Mouse (Mus musculus) lung, postnatal 36 days (tissue): Measurements from ENCODE around the gene H2-T24.
"Not testable (repeated sequence)": the region's sequence is repeated elsewhere in the genome, so short reads cannot be mapped to it uniquely, and the experiment has no call there.

Experiments used
- DNase-seq: peaks from one replicate; pipeline ENCODE4 v3.0.0; 2022; ENCODE audit warnings: mixed read lengths

Gene H2-T24

GRCm38 (mm10) chr17:36020191-36021073 lies at the start of gene H2-T24:
Gene H2-T24, minus strand, starts transcription at chr17:36020560.
- DNase-seq = peak; percentile 91

- peak; percentile 94 for DNase-seq
Observed at GRCm38 (mm10) chr17:36060829-36061228, 40.5 kb upstream of the H2-T24 start.

- DNase-seq = not testable (repeated sequence)
Observed at GRCm38 (mm10) chr17:36058362-36058761, 38.0 kb upstream of the H2-T24 start, which contains the start of gene Gm11127. Gene Gm11127, minus strand, starts transcription at chr17:36058371.

- not testable (repeated sequence) for DNase-seq
Observed at GRCm38 (mm10) chr17:36057927-36058326, 37.6 kb upstream of the H2-T24 start.

- no peak for DNase-seq
Observed at GRCm38 (mm10) chr17:36043286-36043685, 22.9 kb upstream of the H2-T24 start.

- peak; percentile 96 for DNase-seq
Observed at GRCm38 (mm10) chr17:36042610-36043169, 22.3 kb upstream of the H2-T24 start, which contains the start of the genes H2-T22 and Gm6034. Gene H2-T22, minus strand, starts transcription at chr17:36042747. Gene Gm6034, plus strand, starts transcription at chr17:36042961.

- DNase-seq = not testable (repeated sequence)
Observed at GRCm38 (mm10) chr17:36042055-36042454, 21.7 kb upstream of the H2-T24 start.

- not testable (repeated sequence) for DNase-seq
Observed at GRCm38 (mm10) chr17:36040604-36041003, 20.2 kb upstream of the H2-T24 start.

- not testable (repeated sequence) for DNase-seq
Observed at GRCm38 (mm10) chr17:36036126-36036525, 15.8 kb upstream of the H2-T24 start.

GRCm38 (mm10) chr17:36035010-36035638 lies 14.8 kb upstream of the H2-T24 start:
- peak; percentile 79 for DNase-seq

- not testable (repeated sequence) for DNase-seq
Observed at GRCm38 (mm10) chr17:36034524-36034923, 14.2 kb upstream of the H2-T24 start.

GRCm38 (mm10) chr17:36032351-36032875 lies 12.1 kb upstream of the H2-T24 start, which contains the start of gene H2-T23:
Gene H2-T23, minus strand, starts transcription at chr17:36032855.
- peak; percentile 86 for DNase-seq

GRCm38 (mm10) chr17:36031583-36032331 lies 11.4 kb upstream of the H2-T24 start:
- peak; percentile 89 for DNase-seq

- DNase-seq = not testable (repeated sequence)
Observed at GRCm38 (mm10) chr17:36030703-36031582, 10.6 kb upstream of the H2-T24 start.

- peak; percentile 21 for DNase-seq
Observed at GRCm38 (mm10) chr17:36030046-36030702, 9.8 kb upstream of the H2-T24 start.

- no peak for DNase-seq
Observed at GRCm38 (mm10) chr17:36028879-36029619, 8.7 kb upstream of the H2-T24 start.

GRCm38 (mm10) chr17:36027663-36028062 lies 7.3 kb upstream of the H2-T24 start:
- no peak for DNase-seq

GRCm38 (mm10) chr17:36025901-36026300 lies 5.5 kb upstream of the H2-T24 start:
- DNase-seq = no peak

- DNase-seq = no peak
Observed at GRCm38 (mm10) chr17:36025197-36025596, 4.8 kb upstream of the H2-T24 start.
